Comparison of ENCODE assay signal across 22 mouse cellular contexts in genomic region chr12:6381833-6382232, GRCm38 (mm10).
DNase-seq lines count a peak whose midpoint lies in the region; ATAC-seq lines count a peak whose summit lies in the region.
"Had no signal": no experiment of that assay in that cellular context is flagged by ENCODE, and none has a peak within 500 bp of the region (broad histone marks: within the 10 kb centered on the region; RNA-seq: fewer than 3 reads in every experiment).

No protein-coding gene starts in this region.

- H3K9ac ChIP-seq in forebrain, embryonic 16.5 days (replicated peaks; ENCODE audit: low read depth, low read length), result no peak overlapping the region
- no peak overlapping the region for H3K9ac ChIP-seq in forebrain, embryonic 15.5 days (replicated peaks)
- H3K9ac ChIP-seq in hindbrain, embryonic 16.5 days (ENCODE audit: low read depth, low read length), result no peak overlapping the region
- H3K9ac ChIP-seq: embryonic facial prominence, embryonic 15.5 days; heart, embryonic 12.5 days; hindbrain, embryonic 14.5 days had no signal

- no peaks in the 10 kb centered on the region for H3K9me3 ChIP-seq in forebrain, embryonic 16.5 days (ENCODE audit: control insufficient read depth, low read length)
- no peaks in the 10 kb centered on the region for H3K9me3 ChIP-seq in forebrain, embryonic 15.5 days
- H3K9me3 ChIP-seq in hindbrain, embryonic 16.5 days (ENCODE audit: control insufficient read depth, low read length), result no peaks in the 10 kb centered on the region
- H3K9me3 ChIP-seq: embryonic facial prominence, embryonic 15.5 days; heart, embryonic 12.5 days; hindbrain, embryonic 10.5 days had no signal

- H3K27ac ChIP-seq in forebrain, embryonic 16.5 days (ENCODE audit: low read length), result no peak overlapping the region
- H3K27ac ChIP-seq in forebrain, embryonic 15.5 days (replicated peaks), result no peak overlapping the region
- H3K27ac ChIP-seq in hindbrain, embryonic 16.5 days (ENCODE audit: low read depth, low read length), result no peak overlapping the region
- H3K27ac ChIP-seq: embryonic facial prominence, embryonic 15.5 days; gastrocnemius, adult 2 months; hindbrain, embryonic 10.5 days; hindbrain, embryonic 14.5 days had no signal

- no peak overlapping the region for H3K4me3 ChIP-seq in forebrain, embryonic 16.5 days (replicated peaks; ENCODE audit: low read length)
- no peak overlapping the region for H3K4me3 ChIP-seq in forebrain, embryonic 15.5 days
- no peak overlapping the region for H3K4me3 ChIP-seq in hindbrain, embryonic 16.5 days (ENCODE audit: low read length)
- H3K4me3 ChIP-seq: embryonic facial prominence, embryonic 15.5 days; erythroblast, embryonic 14.5 days; gastrocnemius, adult 2 months; heart, embryonic 12.5 days; hindbrain, embryonic 10.5 days had no signal

- WGBS in forebrain, embryonic 16.5 days, result 68% methylated on average over 7 of the region's 7 CpGs
- 67% methylated on average over 7 of the region's 7 CpGs for WGBS in forebrain, embryonic 15.5 days
- WGBS in hindbrain, embryonic 16.5 days, result 83% methylated on average over 7 of the region's 7 CpGs

- H3K36me3 ChIP-seq in forebrain, embryonic 16.5 days (ENCODE audit: control insufficient read depth, insufficient read depth), result no peaks in the 10 kb centered on the region
- H3K36me3 ChIP-seq in forebrain, embryonic 15.5 days, result no peaks in the 10 kb centered on the region
- H3K36me3 ChIP-seq in hindbrain, embryonic 16.5 days (ENCODE audit: control insufficient read depth, insufficient read depth, low read length), result no peaks in the 10 kb centered on the region
- H3K36me3 ChIP-seq: embryonic facial prominence, embryonic 15.5 days; heart, embryonic 12.5 days; hindbrain, embryonic 10.5 days had no signal

- no peaks in the 10 kb centered on the region for H3K27me3 ChIP-seq in forebrain, embryonic 16.5 days (replicated peaks; ENCODE audit: control insufficient read depth, insufficient read depth, low read length)
- H3K27me3 ChIP-seq in forebrain, embryonic 15.5 days, result no peaks in the 10 kb centered on the region
- no peaks in the 10 kb centered on the region for H3K27me3 ChIP-seq in hindbrain, embryonic 16.5 days (replicated peaks; ENCODE audit: control insufficient read depth, insufficient read depth, low read length)
- H3K27me3 ChIP-seq: CH12.LX; embryonic facial prominence, embryonic 15.5 days; heart, embryonic 12.5 days; Patski had no signal

- H3K4me1 ChIP-seq in forebrain, embryonic 16.5 days (replicated peaks; ENCODE audit: control insufficient read depth, insufficient read depth, low read length), result no peaks in the 10 kb centered on the region
- H3K4me1 ChIP-seq in forebrain, embryonic 15.5 days, result 0 out of 2 replicates have a peak, but pooled peaks cover 3% of the 10 kb centered on the region
- H3K4me1 ChIP-seq in hindbrain, embryonic 16.5 days (ENCODE audit: control insufficient read depth, insufficient read depth, low read depth, low read length), result no peaks in the 10 kb centered on the region
- H3K4me1 ChIP-seq: embryonic facial prominence, embryonic 15.5 days; heart, embryonic 12.5 days; hindbrain, embryonic 10.5 days had no signal

- no peak overlapping the region for H3K4me2 ChIP-seq in forebrain, embryonic 16.5 days (ENCODE audit: low read length)
- no peak overlapping the region for H3K4me2 ChIP-seq in forebrain, embryonic 15.5 days (replicated peaks)
- H3K4me2 ChIP-seq in hindbrain, embryonic 16.5 days (ENCODE audit: low read length), result no peak overlapping the region
- H3K4me2 ChIP-seq: embryonic facial prominence, embryonic 15.5 days; heart, embryonic 12.5 days; hindbrain, embryonic 14.5 days had no signal

- peak; percentile 3 to 7 for DNase-seq in layer of hippocampus, adult 8-10 months (ENCODE audit: low spot score in 2 of 2)
- DNase-seq in layer of hippocampus, postnatal 14 days (ENCODE audit: low spot score in 2 of 2), result no peak
- DNase-seq in right cerebral cortex, postnatal 10 days (ENCODE audit: low spot score in 2 of 2), result peak; percentile 19 to 32
- no peak for DNase-seq in right cerebral cortex, postnatal 4 days
- DNase-seq: adrenal gland, postnatal 14 days; cerebellum, adult 2 months; cerebellum, postnatal 10 days; embryo, embryonic 11 days; gastrocnemius, adult 2 months; gastrocnemius, postnatal 25 days had no signal

- ATAC-seq in forebrain, embryonic 16.5 days, result 0 out of 2 replicates have a peak, but pooled peaks have one; percentile 10
- no peak for ATAC-seq in forebrain, embryonic 15.5 days (replicated peaks)
- ATAC-seq in hindbrain, embryonic 16.5 days, result no peak
- ATAC-seq: activated CD4-positive, CD25-positive, alpha-beta regulatory T cell, adult 4 months; intestine, embryonic 16.5 days; Patski had no signal

Comparison
In these comparisons a context has a peak if more than half of its experiments do, and no peak if none do; other contexts are left out.
1. DNase-seq: peak in layer of hippocampus, adult 8-10 months (2 of 2) and right cerebral cortex, postnatal 10 days (2 of 2); none in layer of hippocampus, postnatal 14 days (0 of 2) and right cerebral cortex, postnatal 4 days (single experiment).